Mouse (Mus musculus) liver, embryonic 11.5 days (tissue): Measurements from ENCODE around the gene Gpd1. TPM values are rescaled to one million over a fixed set of nuclear protein-coding genes. Genes with fewer than 3 reads are reported as not detected.
A peak's percentile ranks its signal among the peaks of the same experiment; 100 is the strongest.
"Not testable (repeated sequence)": the region's sequence is repeated elsewhere in the genome, so short reads cannot be mapped to it uniquely, and the experiment has no call there.

Experiments
- ATAC-seq: fragments of 200-750 bp; cut with Nextera tagmentation; replicated peaks from 2 replicates; pipeline ENCODE4 v1.8.0; 2017; ENCODE audit warnings: moderate number of reproducible peaks, mild to moderate bottlenecking, moderate TSS enrichment, moderate library complexity; ENCODE audit not compliant: low FRiP score
- DNase-seq: peaks from one replicate; pipeline ENCODE4 v3.0.0-alpha.2; 2017; ENCODE audit warnings: low spot score
- H3K27ac ChIP-seq: fragments of 300-500 bp; sonication (generic); 2 replicates; pipeline ENCODE4 v1.5.1; 2014; ENCODE audit warnings: mild to moderate bottlenecking, low read depth, low read length, control low read depth
- H3K27me3 ChIP-seq: fragments of 300-500 bp; sonication (generic); replicated peaks from 2 replicates; pipeline ENCODE4 v1.6.1; 2014; ENCODE audit warnings: low read length, mixed read lengths; ENCODE audit not compliant: control insufficient read depth, insufficient read depth
- H3K36me3 ChIP-seq: fragments of 300-500 bp; sonication (generic); 2 replicates; pipeline ENCODE4 v1.6.1; 2014; ENCODE audit warnings: mild to moderate bottlenecking, low read length, moderate library complexity, mixed read lengths; ENCODE audit not compliant: control insufficient read depth, insufficient read depth
- H3K4me1 ChIP-seq: fragments of 300-500 bp; sonication (generic); replicated peaks from 2 replicates; pipeline ENCODE4 v1.6.1; 2014; ENCODE audit warnings: low read length, mixed read lengths; ENCODE audit not compliant: control insufficient read depth, insufficient read depth
- H3K4me2 ChIP-seq: fragments of 300-500 bp; sonication (generic); 2 replicates; pipeline ENCODE4 v1.6.1; 2014; ENCODE audit warnings: mild to moderate bottlenecking, control low read depth, moderate library complexity
- H3K4me3 ChIP-seq: fragments of 300-500 bp; sonication (generic); 2 replicates; pipeline ENCODE4 v1.5.1; 2014; ENCODE audit warnings: low read depth, low read length, control low read depth
- H3K9ac ChIP-seq: fragments of 300-500 bp; sonication (generic); 2 replicates; pipeline ENCODE4 v1.6.1; 2014; ENCODE audit warnings: low read depth, low read length, control low read depth
- H3K9me3 ChIP-seq: fragments of 300-500 bp; sonication (generic); 2 replicates; pipeline ENCODE4 v1.6.1; 2016; ENCODE audit warnings: low read length, inconsistent platforms, mixed read lengths; ENCODE audit not compliant: control insufficient read depth
- WGBS: fragments of 180-500 bp; shearing (Covaris S2); extraction: QIAGEN DNeasy Blood & Tissue Kit; methylation state at CpG from one replicate; pipeline ENCODE4 v1.1.7; 2014; 5-methylcytosine and 5-hydroxymethylcytosine counted together
- polyA plus RNA-seq: library from polyadenylated mRNA; unstranded; fragments of >200 nt; fragmentation: Nextera tagmentation; extraction: Ambion mirVana; gene quantifications from 2 replicates; pipeline ENCODE4 v1.2.1, GENCODE M21; 2014

The Gpd1 gene
- polyA plus RNA-seq, 1 experiment from 2014 or later, result 4.3 TPM

DNA sequence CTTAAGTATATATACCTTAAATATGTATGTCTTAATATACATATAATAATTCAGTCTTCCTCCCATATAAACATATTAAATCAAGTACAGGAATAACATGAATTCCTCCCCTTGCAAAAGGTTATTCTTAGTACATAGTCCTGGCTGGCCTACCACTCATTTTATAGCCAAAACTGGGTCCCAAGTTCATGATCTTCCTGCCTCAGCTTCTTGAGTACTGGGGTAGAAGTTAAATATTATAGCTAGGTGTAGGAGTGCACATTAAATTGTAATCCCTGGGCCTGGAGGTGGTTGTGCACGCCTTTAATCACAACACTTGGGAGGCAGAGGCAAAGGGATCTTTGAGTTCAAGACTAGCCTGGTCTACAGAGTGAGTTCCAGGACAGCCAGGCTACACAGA lies 51.4 kb downstream of the Gpd1 start:
- no peak for ATAC-seq
- Histone ChIP-seq H3K4me2 (no peak overlapping the region), H3K36me3 (no peaks in the 10 kb centered on the region), H3K9ac (no peak overlapping the region), H3K9me3 (no peaks in the 10 kb centered on the region), H3K4me3 (no peak overlapping the region), H3K27ac (no peak overlapping the region), H3K4me1 (peaks cover 12% of the 10 kb centered on the region), H3K27me3 (no peaks in the 10 kb centered on the region)
- WGBS, result 78% methylated on average over 1 of the region's 1 CpGs
- no peak for DNase-seq

GRCm38 (mm10) chr15:99771004-99771500 lies 53.7 kb downstream of the Gpd1 start:
- H3K27me3 ChIP-seq, result no peaks in the 10 kb centered on the region
- peak overlapping the region; percentile 94 for H3K4me2 ChIP-seq
- no peak overlapping the region for H3K27ac ChIP-seq
- no peaks in the 10 kb centered on the region for H3K36me3 ChIP-seq
- H3K9ac ChIP-seq, result peak overlapping the region; percentile 74
- peak overlapping the region; percentile 60 for H3K4me3 ChIP-seq
- no peak for DNase-seq
- ATAC-seq, result no peak
- H3K4me1 ChIP-seq, result peaks cover 12% of the 10 kb centered on the region
- 7% methylated on average over 5 of the region's 5 CpGs for WGBS
- H3K9me3 ChIP-seq, result no peaks in the 10 kb centered on the region

- H3K4me3 ChIP-seq, result peak overlapping the region; percentile 60
- peak overlapping the region; percentile 5 for H3K27ac ChIP-seq
- no peaks in the 10 kb centered on the region for H3K36me3 ChIP-seq
- DNase-seq (no peak), ATAC-seq (peak; percentile 57)
- no peaks in the 10 kb centered on the region for H3K27me3 ChIP-seq
- peak overlapping the region; percentile 94 for H3K4me2 ChIP-seq
- H3K9me3 ChIP-seq, result no peaks in the 10 kb centered on the region
- under 1% methylated on average over 59 of the region's 59 CpGs for WGBS
- H3K9ac ChIP-seq, result peak overlapping the region; percentile 74
- H3K4me1 ChIP-seq, result peaks cover 12% of the 10 kb centered on the region
Measured at GRCm38 (mm10) chr15:99771601-99772276, 54.4 kb downstream of the Gpd1 start.

DNA sequence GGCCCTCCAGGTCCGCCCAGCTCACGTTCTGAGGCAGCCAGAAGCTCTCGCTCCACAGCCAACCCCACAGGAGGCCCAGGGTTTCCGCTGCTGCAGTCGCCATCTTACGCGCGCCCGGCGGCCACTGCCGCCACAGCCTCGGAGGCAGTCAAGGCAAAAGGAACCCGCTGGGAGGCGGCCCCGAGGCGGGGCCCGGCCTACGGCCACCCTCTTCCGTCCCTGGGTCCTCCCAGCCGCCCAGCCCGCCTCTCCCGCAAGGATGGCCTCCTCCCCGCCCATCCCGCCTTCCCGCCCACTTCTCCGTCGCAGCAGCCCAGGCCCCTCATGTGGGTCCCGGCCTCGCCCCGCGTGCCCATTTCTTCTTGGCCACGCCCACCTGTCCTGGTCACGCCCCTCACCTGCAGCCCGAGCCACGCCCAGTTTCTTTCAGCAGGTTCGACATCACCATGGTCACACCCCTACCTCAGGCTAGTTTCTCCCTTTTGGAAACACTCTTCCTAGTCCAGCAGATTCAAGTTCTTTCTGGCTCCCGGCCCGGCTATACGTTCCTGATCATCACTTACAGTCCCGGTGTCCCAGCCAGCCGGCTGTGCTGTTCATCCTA lies 55.1 kb downstream of the Gpd1 start:
- ATAC-seq (peak; percentile 93), DNase-seq (peak; percentile 88)
- WGBS, result under 1% methylated on average over 39 of the region's 41 CpGs
- Histone ChIP-seq H3K4me3 (peak overlapping the region; percentile 60), H3K27me3 (no peaks in the 10 kb centered on the region), H3K36me3 (no peaks in the 10 kb centered on the region), H3K4me2 (peak overlapping the region; percentile 94), H3K9ac (peak overlapping the region; percentile 74), H3K4me1 (peaks cover 10% of the 10 kb centered on the region), H3K27ac (peak overlapping the region; percentile 5), H3K9me3 (no peaks in the 10 kb centered on the region)

DNA sequence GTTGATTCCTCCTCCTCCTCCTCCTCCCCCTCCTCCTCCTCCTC lies 55.4 kb downstream of the Gpd1 start, which contains the start of gene Cers5:
TSS of gene Cers5 (minus strand) at position 5 of the 44 bp plus-strand sequence.
- ATAC-seq, H3K36me3 ChIP-seq, H3K9me3 ChIP-seq, DNase-seq, H3K27me3 ChIP-seq: not testable (repeated sequence)
- Histone ChIP-seq H3K9ac (peak within 1 kb of the TSS; percentile 74), H3K4me3 (peak within 1 kb of the TSS; percentile 60), H3K4me2 (peak within 1 kb of the TSS; percentile 94), H3K4me1 (peaks cover 10% of the 10 kb centered on the region), H3K27ac (peak within 1 kb of the TSS; percentile 5)

DNA sequence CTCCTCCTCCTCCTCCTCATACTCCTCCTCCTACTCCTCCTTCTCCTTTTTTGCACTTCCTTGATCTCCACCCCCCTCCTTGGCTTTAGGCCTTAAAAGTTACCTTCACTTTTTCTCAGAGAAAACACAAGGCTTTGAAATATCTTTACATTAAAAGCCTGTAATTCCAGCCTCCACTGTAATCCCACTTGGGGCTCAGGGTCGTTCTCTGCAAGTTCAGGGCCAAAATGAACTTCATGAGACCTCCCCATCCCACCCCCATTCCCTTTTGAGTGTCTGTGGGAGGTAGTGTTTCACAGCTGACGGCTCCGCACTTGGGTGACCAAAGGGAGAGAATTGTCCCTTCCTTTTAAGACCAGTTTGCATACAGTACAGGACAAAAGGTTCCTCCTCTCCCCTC lies 55.6 kb downstream of the Gpd1 start:
- no peaks in the 10 kb centered on the region for H3K27me3 ChIP-seq
- H3K9ac ChIP-seq, result no peak overlapping the region
- no peaks in the 10 kb centered on the region for H3K9me3 ChIP-seq
- ATAC-seq (no peak), DNase-seq (no peak)
- H3K4me2 ChIP-seq, result no peak overlapping the region
- WGBS, result 54% methylated on average over 3 of the region's 3 CpGs
- peaks cover 8% of the 10 kb centered on the region for H3K4me1 ChIP-seq
- no peak overlapping the region; the same call in 1 of the 2 replicates for H3K27ac ChIP-seq
- H3K36me3 ChIP-seq, result no peaks in the 10 kb centered on the region
- peak overlapping the region; percentile 60 for H3K4me3 ChIP-seq

Other genes starting within 250 kb of the Gpd1 start
- gene Bcdin3d, start 242.8 kb upstream of the Gpd1 start, polyA plus RNA-seq, result 10.5 and 12.1 TPM in 2 replicates
- 0.19 and 0.22 TPM in 2 replicates for gene Faim2, start 189.3 kb upstream of the Gpd1 start, polyA plus RNA-seq
- gene Aqp2, start 138.5 kb upstream of the Gpd1 start, polyA plus RNA-seq, result not detected in 2 replicates
- gene Aqp5, start 126.7 kb upstream of the Gpd1 start, polyA plus RNA-seq, result 1.2 and 1.9 TPM in 2 replicates
- gene Aqp6, start 116.1 kb upstream of the Gpd1 start, polyA plus RNA-seq, result not detected in 2 replicates
- 91.2 and 111 TPM in 2 replicates for gene Racgap1, start 65.9 kb upstream of the Gpd1 start, polyA plus RNA-seq
- 2.3 TPM in 2 replicates for gene Asic1, start 47.1 kb upstream of the Gpd1 start, polyA plus RNA-seq
- gene Smarcd1, start 15.4 kb upstream of the Gpd1 start, polyA plus RNA-seq, result 26.7 and 28.5 TPM in 2 replicates
- gene Gm17349, start 12.0 kb upstream of the Gpd1 start, polyA plus RNA-seq, result not detected in 2 replicates
- 134 and 153 TPM in 2 replicates for gene Cox14, start 8.1 kb downstream of the Gpd1 start, polyA plus RNA-seq
- 32.3 and 34.7 TPM in 2 replicates for gene Cers5, start 55.4 kb downstream of the Gpd1 start, polyA plus RNA-seq
- 19.0 and 19.3 TPM in 2 replicates for gene Lima1, start 157.9 kb downstream of the Gpd1 start, polyA plus RNA-seq
- gene Fam186a, start 249.5 kb downstream of the Gpd1 start, polyA plus RNA-seq, result not detected in 2 replicates